Mouse (Mus musculus): ENCODE measurements around the gene Prl2c2. TPM values are rescaled to one million over a fixed set of nuclear protein-coding genes. Genes with fewer than 3 reads are reported as not detected.
"Not testable (repeated sequence)": the region's sequence is repeated elsewhere in the genome, so short reads cannot be mapped to it uniquely, and the experiment has no call there.

The Prl2c2 gene
- polyA plus RNA-seq (2012; rRNA removed) = not detected in 2 replicates

- not testable (repeated sequence) for DNase-seq (ENCODE audit: low read depth)
These were observed at the start of gene Prl2c2 for GRCm38 (mm10) chr13:13005283-13005682. Prl2c2 (minus strand) TSS chr13:13005383.

DNA sequence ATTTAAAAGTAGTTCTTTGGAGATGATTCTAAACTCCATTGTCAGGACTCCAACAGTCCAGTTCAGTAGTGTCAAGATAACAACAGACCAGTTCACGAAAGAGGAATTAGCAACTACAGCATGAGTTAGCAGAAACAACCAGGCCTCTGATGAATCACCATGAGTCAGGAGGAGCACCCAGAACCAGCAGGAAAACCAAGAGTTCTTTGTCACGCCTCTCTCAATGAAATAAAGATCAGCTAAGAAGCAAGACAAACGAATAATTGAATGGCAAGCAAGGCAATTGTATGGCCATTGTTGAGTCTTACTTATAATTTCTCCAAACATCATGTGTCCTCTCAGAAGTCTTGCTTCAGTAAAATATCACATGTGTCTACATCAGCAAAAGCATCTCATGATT is 20.7 kb upstream of the Prl2c2 start:
- DNase-seq (ENCODE audit: low read depth) = not testable (repeated sequence)

DNA sequence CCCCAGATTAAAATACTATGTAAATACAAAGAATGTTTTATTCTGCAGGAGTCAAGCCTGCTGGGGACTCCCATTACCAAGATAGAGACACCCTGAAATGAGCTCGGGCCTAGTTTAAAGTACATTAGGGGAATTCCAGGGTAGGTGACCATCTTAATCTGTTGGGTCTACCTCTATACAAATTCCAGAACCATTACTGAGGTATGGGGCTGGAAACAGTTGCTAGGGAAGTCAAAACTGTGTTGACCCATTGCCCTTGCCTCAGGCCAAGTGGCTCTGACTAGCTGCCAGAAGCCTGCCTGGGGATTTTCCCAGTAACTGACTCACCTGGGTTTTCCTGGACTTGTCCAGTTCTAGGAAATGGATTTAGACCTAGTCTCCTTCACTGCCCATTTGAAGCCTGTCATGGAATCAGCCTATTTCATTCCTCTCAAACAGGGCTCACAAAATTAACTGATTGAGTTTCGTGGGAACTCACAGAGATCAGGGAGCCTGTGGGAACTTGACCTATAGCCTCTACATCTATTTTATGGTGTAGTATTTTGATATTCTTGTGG is 8.9 kb upstream of the Prl2c2 start:
- DNase-seq (ENCODE audit: low read depth) = not testable (repeated sequence)

Other genes starting within 250 kb of the Prl2c2 start
- not detected in 2 replicates for gene Prl2c3, start 205.3 kb downstream of the Prl2c2 start, polyA plus RNA-seq (2012; rRNA removed)
- gene Prl2c5, start 177.3 kb upstream of the Prl2c2 start, polyA plus RNA-seq (2012; rRNA removed) = not detected in 2 replicates